Mouse (Mus musculus) neural tube, embryonic 14.5 days (tissue): ENCODE results near the gene Prdm16. TPM values are rescaled to one million over a fixed set of nuclear protein-coding genes. Genes with fewer than 3 reads are reported as not detected.

Source experiments
- ATAC-seq: fragments of 200-750 bp; cut with Nextera tagmentation; 2 replicates; pipeline ENCODE4 v1.8.0; 2017; ENCODE audit warnings: low read depth, mild to moderate bottlenecking, moderate TSS enrichment, moderate library complexity
- H3K27ac ChIP-seq: fragments of 300-500 bp; sonication (generic); 2 replicates; pipeline ENCODE4 v1.5.1; 2014; ENCODE audit warnings: low read depth, mild to moderate bottlenecking, control low read depth, low read length, moderate library complexity, mixed read lengths
- H3K27me3 ChIP-seq: fragments of 300-500 bp; sonication (generic); 2 replicates; pipeline ENCODE4 v1.6.1; 2014; ENCODE audit warnings: low read length; ENCODE audit not compliant: control insufficient read depth, insufficient read depth
- H3K36me3 ChIP-seq: fragments of 300-500 bp; sonication (generic); 2 replicates; pipeline ENCODE4 v1.6.1; 2014; ENCODE audit warnings: low read length, mixed read lengths; ENCODE audit not compliant: control insufficient read depth, insufficient read depth
- H3K4me1 ChIP-seq: fragments of 300-500 bp; sonication (generic); 2 replicates; pipeline ENCODE4 v1.6.1; 2014; ENCODE audit warnings: low read length; ENCODE audit not compliant: control insufficient read depth, insufficient read depth
- H3K4me2 ChIP-seq: fragments of 300-500 bp; sonication (generic); 2 replicates; pipeline ENCODE4 v1.6.1; 2014; ENCODE audit warnings: mild to moderate bottlenecking, low read depth, low read length, control low read depth
- H3K4me3 ChIP-seq: fragments of 300-500 bp; sonication (generic); 2 replicates; pipeline ENCODE4 v1.5.1; 2014; ENCODE audit warnings: low read depth, low read length, control low read depth, mixed read lengths
- H3K9ac ChIP-seq: fragments of 300-500 bp; sonication (generic); replicated peaks from 2 replicates; pipeline ENCODE4 v1.6.1; 2014; ENCODE audit warnings: low read depth, mild to moderate bottlenecking, control low read depth, low read length, mixed read lengths
- H3K9me3 ChIP-seq: fragments of 300-500 bp; sonication (generic); 2 replicates; pipeline ENCODE4 v1.6.1; 2016; ENCODE audit warnings: low read length; ENCODE audit not compliant: control insufficient read depth
- WGBS: fragments of 180-500 bp; shearing (Covaris S2); extraction: QIAGEN DNeasy Blood & Tissue Kit; methylation state at CpG from one replicate; pipeline ENCODE4 v1.1.7; 2014; 5-methylcytosine and 5-hydroxymethylcytosine counted together
- polyA plus RNA-seq: library from polyadenylated mRNA; unstranded; fragments of >200 nt; fragmentation: Nextera tagmentation; extraction: Ambion mirVana; gene quantifications from 2 replicates; pipeline ENCODE4 v1.2.1, GENCODE M21; 2014

Gene Prdm16
- polyA plus RNA-seq, 1 experiment from 2014 or later = 4.6 TPM

- Histone ChIP-seq H3K27me3 (0 out of 2 replicates have a peak, but pooled peaks cover 3% of the 10 kb centered on the region), H3K36me3 (no peaks in the 10 kb centered on the region), H3K9ac (no peak overlapping the region), H3K4me3 (no peak overlapping the region), H3K27ac (no peak overlapping the region), H3K4me2 (no peak overlapping the region), H3K9me3 (no peaks in the 10 kb centered on the region), H3K4me1 (peaks cover 16% of the 10 kb centered on the region)
- 17% methylated on average over 10 of the region's 10 CpGs for WGBS
- no peak; the same call in 1 of the 2 replicates for ATAC-seq
Measured at GRCm38 (mm10) chr4:154336650-154337049, 300.0 kb downstream of the Prdm16 start.

- 0 out of 2 replicates have a peak, but pooled peaks cover 3% of the 10 kb centered on the region for H3K27me3 ChIP-seq
- peak within 1 kb of the TSS; percentile 38 for H3K4me2 ChIP-seq
- WGBS = 19% methylated on average over 12 of the region's 12 CpGs
- no peaks in the 10 kb centered on the region for H3K9me3 ChIP-seq
- peaks cover 25% of the 10 kb centered on the region for H3K4me1 ChIP-seq
- no peak within 1 kb of the TSS for H3K27ac ChIP-seq
- H3K9ac ChIP-seq = no peak within 1 kb of the TSS
- no peak within 1 kb of the TSS; the same call in 1 of the 2 replicates for H3K4me3 ChIP-seq
- ATAC-seq = peak; percentile 41
- no peaks in the 10 kb centered on the region for H3K36me3 ChIP-seq
Measured at GRCm38 (mm10) chr4:154335761-154336160, 300.9 kb downstream of the Prdm16 start, which contains the start of gene B230104I21Rik. Gene B230104I21Rik (plus strand): TSS chr4:154336127.

- peaks cover 25% of the 10 kb centered on the region for H3K4me1 ChIP-seq
- no peak overlapping the region for H3K27ac ChIP-seq
- H3K4me2 ChIP-seq = peak overlapping the region; percentile 38
- ATAC-seq = no peak
- H3K9me3 ChIP-seq = no peaks in the 10 kb centered on the region
- H3K36me3 ChIP-seq = no peaks in the 10 kb centered on the region
- 0 out of 2 replicates have a peak, but pooled peaks cover 3% of the 10 kb centered on the region for H3K27me3 ChIP-seq
- no peak overlapping the region; the same call in 1 of the 2 replicates for H3K4me3 ChIP-seq
- 72% methylated on average over 44 of the region's 48 CpGs for WGBS
- no peak overlapping the region for H3K9ac ChIP-seq
Measured at GRCm38 (mm10) chr4:154334699-154335402, 301.8 kb downstream of the Prdm16 start.

GRCm38 (mm10) chr4:154333300-154333699 lies 303.4 kb downstream of the Prdm16 start:
- Histone ChIP-seq H3K27me3 (0 out of 2 replicates have a peak, but pooled peaks cover 3% of the 10 kb centered on the region), H3K9ac (no peak overlapping the region), H3K4me1 (peaks cover 25% of the 10 kb centered on the region), H3K36me3 (no peaks in the 10 kb centered on the region), H3K4me2 (no peak overlapping the region), H3K4me3 (no peak overlapping the region), H3K27ac (no peak overlapping the region), H3K9me3 (no peaks in the 10 kb centered on the region)
- WGBS = 22% methylated on average over 8 of the region's 8 CpGs
- ATAC-seq = peak; percentile 10; the same call in 1 of the 2 replicates

GRCm38 (mm10) chr4:154331271-154331670 lies 305.4 kb downstream of the Prdm16 start:
- Histone ChIP-seq H3K4me1 (peaks cover 25% of the 10 kb centered on the region), H3K9ac (no peak overlapping the region), H3K4me3 (no peak overlapping the region), H3K9me3 (no peaks in the 10 kb centered on the region), H3K27ac (no peak overlapping the region), H3K36me3 (no peaks in the 10 kb centered on the region), H3K4me2 (no peak overlapping the region), H3K27me3 (peaks cover 5% of the 10 kb centered on the region; the same call in 1 of the 2 replicates)
- 5% methylated on average over 12 of the region's 12 CpGs for WGBS
- ATAC-seq = no peak

GRCm38 (mm10) chr4:154330001-154330400 lies 306.7 kb downstream of the Prdm16 start:
- Histone ChIP-seq H3K36me3 (no peaks in the 10 kb centered on the region), H3K27ac (no peak overlapping the region), H3K9ac (no peak overlapping the region), H3K9me3 (no peaks in the 10 kb centered on the region), H3K4me2 (no peak overlapping the region), H3K4me1 (peaks cover 25% of the 10 kb centered on the region), H3K4me3 (no peak overlapping the region), H3K27me3 (peaks cover 5% of the 10 kb centered on the region; the same call in 1 of the 2 replicates)
- WGBS = 66% methylated on average over 7 of the region's 7 CpGs
- ATAC-seq = no peak

- Histone ChIP-seq H3K9me3 (no peaks in the 10 kb centered on the region), H3K36me3 (no peaks in the 10 kb centered on the region), H3K4me1 (peaks cover 21% of the 10 kb centered on the region), H3K4me3 (no peak overlapping the region), H3K27me3 (peaks cover 4% of the 10 kb centered on the region; the same call in 1 of the 2 replicates), H3K9ac (no peak overlapping the region), H3K4me2 (no peak overlapping the region), H3K27ac (no peak overlapping the region)
- ATAC-seq = peak; percentile 63; the same call in 1 of the 2 replicates
- WGBS = 2% methylated on average over 6 of the region's 6 CpGs
Measured at GRCm38 (mm10) chr4:154328836-154329235, 307.8 kb downstream of the Prdm16 start.

- Histone ChIP-seq H3K27me3 (peaks cover 2% of the 10 kb centered on the region; the same call in 1 of the 2 replicates), H3K4me3 (no peak overlapping the region), H3K27ac (no peak overlapping the region), H3K4me2 (no peak overlapping the region), H3K36me3 (no peaks in the 10 kb centered on the region), H3K9ac (no peak overlapping the region), H3K4me1 (peaks cover 18% of the 10 kb centered on the region), H3K9me3 (no peaks in the 10 kb centered on the region)
- WGBS = 4% methylated on average over 20 of the region's 20 CpGs
- no peak for ATAC-seq
Measured at GRCm38 (mm10) chr4:154328431-154328830, 308.2 kb downstream of the Prdm16 start.

GRCm38 (mm10) chr4:154325410-154325809 lies 311.3 kb downstream of the Prdm16 start:
- Histone ChIP-seq H3K27ac (no peak overlapping the region), H3K36me3 (no peaks in the 10 kb centered on the region), H3K27me3 (peaks cover 2% of the 10 kb centered on the region; the same call in 1 of the 2 replicates), H3K4me3 (no peak overlapping the region), H3K4me1 (no peaks in the 10 kb centered on the region), H3K9ac (no peak overlapping the region), H3K9me3 (no peaks in the 10 kb centered on the region), H3K4me2 (no peak overlapping the region)
- 66% methylated on average over 4 of the region's 4 CpGs for WGBS
- no peak for ATAC-seq
